Mouse (Mus musculus) CH12.LX (cell line): ENCODE measurements around the gene Kcnk3. TPM values are rescaled to one million over a fixed set of nuclear protein-coding genes. Genes with fewer than 3 reads are reported as not detected.

Experiments used
- DNase-seq: peaks from one replicate; pipeline ENCODE4 v3.0.0-alpha.2; 2013; ENCODE audit errors: extremely low read depth
- H3K27ac ChIP-seq: 2 replicates; pipeline ENCODE4 v1.5.1; 2012; ENCODE audit warnings: low read depth, mild to moderate bottlenecking, control low read depth, moderate library complexity; ENCODE audit not compliant: insufficient read depth
- H3K27me3 ChIP-seq: replicated peaks from 2 replicates; pipeline ENCODE3; 2012; ENCODE audit warnings: inconsistent platforms
- H3K36me3 ChIP-seq, 2 experiments: replicated peaks in 1 of 2; 2 replicates each; pipeline versions ENCODE3 to v1.6.1; 2012; ENCODE audit warnings: inconsistent platforms in 1 of 2, low read length in 1 of 2, mild to moderate bottlenecking in 1 of 2, mixed read lengths in 1 of 2, moderate library complexity in 1 of 2; ENCODE audit not compliant: control insufficient read depth in 1 of 2, insufficient read depth in 1 of 2
- H3K4me1 ChIP-seq, 2 experiments: 2 replicates each; pipeline ENCODE4 v1.6.1; 2012; ENCODE audit warnings: inconsistent platforms in 1 of 2, moderate library complexity in 1 of 2; ENCODE audit not compliant: insufficient read depth in 2 of 2, control insufficient read depth in 1 of 2
- H3K4me2 ChIP-seq: 2 replicates; pipeline ENCODE4 v1.6.1; 2012; ENCODE audit warnings: low read depth, mild to moderate bottlenecking, control low read depth; ENCODE audit not compliant: poor library complexity, insufficient read depth, severe bottlenecking
- H3K4me3 ChIP-seq, 3 experiments: fragments of 150-350 bp in 1 of 3; sonication (generic) in 1 of 3; replicated peaks in 1 of 3; 2 replicates each; pipeline versions ENCODE3 to v1.5.1; 2011 to 2012; ENCODE audit warnings: low read depth in 2 of 3, low read length in 2 of 3, mild to moderate bottlenecking in 2 of 3, moderate library complexity in 2 of 3, control low read depth in 1 of 3, improper control_type of control experiment in 1 of 3, inconsistent platforms in 1 of 3, mixed read lengths in 1 of 3; ENCODE audit not compliant: poor library complexity in 1 of 3
- H3K79me2 ChIP-seq: replicated peaks from 2 replicates; pipeline ENCODE4 v1.6.1; 2012; ENCODE audit warnings: mild to moderate bottlenecking, moderate library complexity; ENCODE audit not compliant: control insufficient read depth, poor library complexity, insufficient read depth, severe bottlenecking; ENCODE audit errors: extremely low read depth
- H3K9ac ChIP-seq: 2 replicates; pipeline ENCODE4 v1.6.1; 2012; ENCODE audit warnings: low read depth, mild to moderate bottlenecking, control low read depth, moderate library complexity; ENCODE audit not compliant: insufficient read depth
- H3K9me3 ChIP-seq: replicated peaks from 2 replicates; pipeline ENCODE3; 2012; ENCODE audit warnings: low read length, inconsistent platforms, mixed read lengths
- CHD1 ChIP-seq: IDR thresholded peaks from 2 replicates; pipeline ENCODE4 v1.6.1; 2012; ENCODE audit warnings: low read depth, low read length, improper control_type of control experiment, inconsistent platforms
- CTCF ChIP-seq, 2 experiments: IDR thresholded peaks in 1 of 2; conservative IDR thresholded peaks in 1 of 2; 2 replicates each; pipeline ENCODE4 v1.5.1; 2011 to 2012; ENCODE audit warnings: low read depth in 2 of 2, low read length in 2 of 2, improper control_type of control experiment in 1 of 2, inconsistent platforms in 1 of 2, mild to moderate bottlenecking in 1 of 2, moderate library complexity in 1 of 2
- E2F4 ChIP-seq: IDR thresholded peaks from 2 replicates; pipeline ENCODE4 v1.6.1; 2011; ENCODE audit warnings: low read depth, low read length, improper control_type of control experiment; ENCODE audit not compliant: insufficient replicate concordance
- EP300 ChIP-seq: IDR thresholded peaks from 2 replicates; pipeline ENCODE4 v1.6.1; 2011; ENCODE audit warnings: low read length, improper control_type of control experiment
- ETS1 ChIP-seq: conservative IDR thresholded peaks from 2 replicates; pipeline ENCODE4 v1.6.1; 2012; ENCODE audit warnings: low read depth, mild to moderate bottlenecking, inconsistent platforms, low read length, improper control_type of control experiment, moderate library complexity
- GABPA ChIP-seq: IDR thresholded peaks from 2 replicates; pipeline ENCODE4 v1.6.1; 2012; ENCODE audit warnings: low read depth, low read length, improper control_type of control experiment, inconsistent platforms; ENCODE audit not compliant: insufficient replicate concordance
- HCFC1 ChIP-seq: IDR thresholded peaks from 2 replicates; pipeline ENCODE4 v1.6.1; 2012; ENCODE audit warnings: low read depth, mild to moderate bottlenecking, inconsistent platforms, low read length, improper control_type of control experiment
- MXI1 ChIP-seq: IDR thresholded peaks from 2 replicates; pipeline ENCODE4 v1.6.1; 2011; ENCODE audit warnings: mild to moderate bottlenecking, low read depth, low read length, improper control_type of control experiment
- POLR2A ChIP-seq: IDR thresholded peaks from 2 replicates; pipeline ENCODE4 v1.6.1; 2011; ENCODE audit warnings: low read depth, mild to moderate bottlenecking, improper control_type of control experiment, low read length
- SIN3A ChIP-seq: IDR thresholded peaks from 2 replicates; pipeline ENCODE4 v1.6.1; 2012; ENCODE audit warnings: low read length, improper control_type of control experiment, inconsistent platforms
- SMC3 ChIP-seq: IDR thresholded peaks from 2 replicates; pipeline ENCODE4 v1.6.1; 2011; ENCODE audit warnings: low read depth, low read length, improper control_type of control experiment
- TCF12 ChIP-seq: IDR thresholded peaks from 2 replicates; pipeline ENCODE4 v1.6.1; 2014; ENCODE audit warnings: low read depth, mild to moderate bottlenecking, inconsistent platforms, low read length, improper control_type of control experiment
- USF2 ChIP-seq: conservative IDR thresholded peaks from 2 replicates; pipeline ENCODE4 v1.6.1; 2011; ENCODE audit warnings: low read depth, low read length, improper control_type of control experiment
- ZC3H11A ChIP-seq: IDR thresholded peaks from 2 replicates; pipeline ENCODE4 v1.6.1; 2012; ENCODE audit warnings: low read depth, mild to moderate bottlenecking, inconsistent platforms, low read length, improper control_type of control experiment
- ZKSCAN1 ChIP-seq: IDR thresholded peaks from 2 replicates; pipeline ENCODE4 v1.6.1; 2012; ENCODE audit warnings: low read depth, inconsistent platforms, low read length, improper control_type of control experiment, borderline replicate concordance
- ZNF384 ChIP-seq: IDR thresholded peaks from 2 replicates; pipeline ENCODE4 v1.6.1; 2012; ENCODE audit warnings: low read depth, low read length, improper control_type of control experiment, inconsistent platforms
- dilution Hi-C: fragments of 300-500 bp; cut with MboI; formaldehyde crosslinking; loops from 2 replicates; pipeline ENCODE4 v1.14.3; 2020; ENCODE audit warnings: low sequenced_read_pairs; ENCODE audit not compliant: extremely low pct_unique_long_range_greater_than_20kb, extremely low pct_ligation_motif_present
- in situ Hi-C: fragments of 300-500 bp; cut with MboI; formaldehyde crosslinking; loops from 3 replicates; pipeline ENCODE4 v1.14.3; 2019; ENCODE audit warnings: low sequenced_read_pairs, low pct_ligation_motif_present, low pct_unique_long_range_greater_than_20kb, mixed read lengths
- polyA plus RNA-seq: library from polyadenylated mRNA; unstranded; fragments of >175 nt; gene quantifications from 2 replicates; pipeline ENCODE4 v1.2.1, GENCODE M21; 2012; ENCODE audit warnings: low read depth; ENCODE audit not compliant: insufficient read length
- total RNA-seq, 2 experiments: library from RNA; depleted of rRNA; stranded (reverse); fragments of 300-350 nt in 1 of 2; fragments of >200 nt in 1 of 2; gene quantifications; 2 replicates each; pipeline ENCODE4 v1.2.3; 2012 to 2014

Kcnk3 gene
- total and polyA plus RNA-seq, 3 experiments: not detected

DNA sequence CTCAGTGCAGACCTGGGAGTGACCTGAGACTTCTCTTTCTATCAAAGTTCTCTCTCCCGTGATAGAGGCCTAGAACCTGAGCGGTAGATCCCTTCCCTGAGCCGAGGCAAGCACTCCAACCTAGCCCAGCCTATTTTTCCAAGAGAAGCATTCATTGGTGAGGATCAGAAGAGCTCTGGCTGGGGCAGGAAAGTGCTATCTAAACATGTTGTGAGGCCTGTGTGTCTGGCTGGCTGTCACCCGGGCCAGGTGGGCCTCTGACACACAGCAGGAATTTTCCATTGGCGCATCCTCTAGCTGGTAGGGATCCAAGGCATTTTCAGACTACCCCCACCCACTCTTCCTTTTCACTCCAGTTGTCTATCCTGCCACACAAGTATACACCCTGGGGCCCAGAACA is 16.1 kb upstream of the Kcnk3 start:
- H3K4me2 ChIP-seq: no peak overlapping the region
- H3K9ac ChIP-seq: no peak overlapping the region
- H3K4me1 ChIP-seq: peaks cover 0 to 20% of the 10 kb centered on the region in 2 experiments; a peak in 2 of 4 replicates
- TF ChIP-seq SIN3A (no peak), ZC3H11A (no peak), POLR2A (no peak), MXI1 (no peak), CTCF (conservative IDR thresholded peaks at IDR 0.05 in 1 of 2, IDR thresholded peaks at IDR 0.05 in 1 of 2; ENCODE audit: low read depth in 2 of 2, low read length in 2 of 2) (no peak), USF2 (no peak), ZNF384 (no peak)
- H3K9me3 ChIP-seq: peaks cover 9% of the 10 kb centered on the region
- dilution Hi-C loops (no loop called here), in situ Hi-C loops (no loop called here)
- no peaks in the 10 kb centered on the region for H3K79me2 ChIP-seq
- peaks cover 8% of the 10 kb centered on the region for H3K27me3 ChIP-seq
- no peaks in the 10 kb centered on the region for H3K36me3 ChIP-seq
- H3K4me3 ChIP-seq: no peak overlapping the region
- H3K27ac ChIP-seq: no peak overlapping the region
- no peak for DNase-seq

DNA sequence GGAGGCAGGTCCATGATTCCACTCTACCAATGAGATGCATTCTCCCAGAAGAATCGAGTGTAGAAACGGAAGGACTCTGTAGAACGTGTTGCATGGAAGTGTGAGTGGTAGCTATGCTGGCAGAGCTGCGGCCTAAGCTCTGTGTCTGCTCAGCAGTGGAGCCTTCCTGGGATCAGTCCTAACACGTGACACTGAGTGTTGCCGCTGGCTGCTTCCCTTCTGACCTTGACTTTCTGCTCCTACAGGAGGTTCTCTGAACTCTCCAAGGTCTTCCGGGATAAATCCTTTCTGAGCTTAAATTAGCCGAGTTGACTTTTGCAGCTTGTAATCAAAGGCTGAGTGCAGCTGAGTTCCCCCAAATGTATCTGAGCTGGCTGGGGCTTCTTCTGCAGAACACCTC is 13.6 kb upstream of the Kcnk3 start:
- Histone ChIP-seq H3K4me3 (no peak overlapping the region), H3K79me2 (no peaks in the 10 kb centered on the region), H3K27me3 (peaks cover 20% of the 10 kb centered on the region), H3K36me3 (no peaks in the 10 kb centered on the region), H3K9ac (no peak overlapping the region), H3K4me2 (no peak overlapping the region), H3K27ac (no peak overlapping the region), H3K9me3 (peaks cover 9% of the 10 kb centered on the region), H3K4me1 (peaks cover 0 to 20% of the 10 kb centered on the region in 2 experiments; a peak in 2 of 4 replicates)
- in situ Hi-C loops (no loop called here), dilution Hi-C loops (no loop called here)
- DNase-seq: no peak
- no peak for TF ChIP-seq SMC3
- TF ChIP-seq TCF12: no peak

DNA sequence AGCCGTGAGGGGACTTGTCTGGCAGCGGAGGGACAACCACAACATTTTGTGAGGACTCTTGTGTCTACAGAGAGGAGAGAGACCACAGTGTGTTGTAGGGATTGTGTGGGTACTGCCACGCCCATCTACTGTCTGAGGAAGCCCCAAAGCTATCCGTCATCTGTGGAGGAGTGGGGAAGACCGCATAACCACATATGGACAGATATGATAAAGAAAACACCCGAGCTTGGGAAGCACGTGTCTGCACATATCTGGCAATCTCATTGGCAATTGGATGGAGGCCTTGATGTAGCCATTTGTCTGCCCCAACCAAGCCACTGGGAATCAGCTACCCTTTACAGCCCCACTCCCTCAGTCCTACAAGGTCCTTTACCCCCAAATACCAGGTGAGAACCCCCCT is 11.7 kb upstream of the Kcnk3 start:
- no peak for DNase-seq
- in situ Hi-C loops (no loop called here), dilution Hi-C loops (no loop called here)
- Histone ChIP-seq H3K27me3 (peaks cover 23% of the 10 kb centered on the region), H3K27ac (no peak overlapping the region), H3K9me3 (peaks cover 9% of the 10 kb centered on the region), H3K4me1 (peaks cover 0 to 20% of the 10 kb centered on the region in 2 experiments; a peak in 2 of 4 replicates), H3K9ac (no peak overlapping the region), H3K36me3 (no peaks in the 10 kb centered on the region), H3K4me2 (no peak overlapping the region), H3K4me3 (no peak overlapping the region), H3K79me2 (no peaks in the 10 kb centered on the region)
- TF ChIP-seq ETS1 (no peak), HCFC1 (no peak), EP300 (no peak), CHD1 (no peak), ZKSCAN1 (no peak), E2F4 (no peak), GABPA (no peak)
